Mouse (Mus musculus) limb, embryonic 13.5 days (tissue): ENCODE results near the gene Olfr127. TPM values are rescaled to one million over a fixed set of nuclear protein-coding genes. Genes with fewer than 3 reads are reported as not detected.
"Not testable (repeated sequence)": the region's sequence is repeated elsewhere in the genome, so short reads cannot be mapped to it uniquely, and the experiment has no call there.

ENCODE experiments used
- ATAC-seq: fragments of 200-750 bp; cut with Nextera tagmentation; 2 replicates; pipeline ENCODE4 v1.8.0; 2017; ENCODE audit warnings: low read depth, moderate number of reproducible peaks, moderate TSS enrichment; ENCODE audit not compliant: low FRiP score
- H3K27ac ChIP-seq: fragments of 300-500 bp; sonication (generic); 2 replicates; pipeline ENCODE4 v1.5.1; 2015; ENCODE audit warnings: inconsistent platforms, mild to moderate bottlenecking, moderate library complexity
- H3K27me3 ChIP-seq: fragments of 300-500 bp; sonication (generic); 2 replicates; pipeline ENCODE4 v1.6.1; 2015; ENCODE audit warnings: mild to moderate bottlenecking, inconsistent platforms
- H3K36me3 ChIP-seq: fragments of 300-500 bp; sonication (generic); 2 replicates; pipeline ENCODE4 v1.6.1; 2015; ENCODE audit warnings: inconsistent platforms, mild to moderate bottlenecking, moderate library complexity
- H3K4me1 ChIP-seq: fragments of 300-500 bp; sonication (generic); 2 replicates; pipeline ENCODE4 v1.6.1; 2015; ENCODE audit warnings: inconsistent platforms
- H3K4me2 ChIP-seq: fragments of 300-500 bp; sonication (generic); replicated peaks from 2 replicates; pipeline ENCODE4 v1.6.1; 2015; ENCODE audit warnings: inconsistent platforms, mild to moderate bottlenecking, moderate library complexity
- H3K4me3 ChIP-seq: fragments of 300-500 bp; sonication (generic); 2 replicates; pipeline ENCODE4 v1.5.1; 2015; ENCODE audit warnings: moderate library complexity, mild to moderate bottlenecking, inconsistent platforms
- H3K9ac ChIP-seq: fragments of 300-500 bp; sonication (generic); 2 replicates; pipeline ENCODE4 v1.6.1; 2015; ENCODE audit warnings: mild to moderate bottlenecking, inconsistent platforms
- H3K9me3 ChIP-seq: fragments of 300-500 bp; sonication (generic); 2 replicates; pipeline ENCODE4 v1.6.1; 2016; ENCODE audit warnings: inconsistent platforms
- WGBS: fragments of 180-500 bp; shearing (Covaris S2); methylation state at CpG from one replicate; pipeline ENCODE4 v1.1.7; 2015; 5-methylcytosine and 5-hydroxymethylcytosine counted together
- polyA plus RNA-seq: library from polyadenylated mRNA; unstranded; fragments of >200 nt; fragmentation: Nextera tagmentation; extraction: Ambion mirVana; gene quantifications from 2 replicates; pipeline ENCODE4 v1.2.1, GENCODE M21; 2015

Olfr127 gene
- polyA plus RNA-seq, result not detected in 2 replicates

DNA sequence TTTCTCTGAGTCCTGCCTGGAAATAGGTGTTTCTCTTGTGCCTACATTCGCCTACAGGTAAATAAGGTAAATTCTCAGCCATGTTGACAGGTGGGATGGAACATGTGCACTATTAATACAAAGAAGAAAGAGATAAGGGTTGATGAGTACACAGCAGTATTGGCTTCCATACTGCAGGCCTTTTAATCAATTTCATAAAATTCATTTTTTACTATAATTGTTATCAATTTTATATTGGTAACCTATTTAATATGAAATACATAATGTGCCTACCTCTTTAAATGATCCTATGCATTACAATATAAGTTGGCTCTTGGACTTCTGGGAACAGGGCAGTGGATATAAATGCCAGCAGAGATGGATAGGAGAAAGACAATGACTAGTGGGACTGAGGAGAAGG lies at the start of gene Olfr127:
Gene Olfr127 (plus strand): TSS at position 301 of the 400 bp plus-strand sequence.
- Histone ChIP-seq H3K27ac (no peak within 1 kb of the TSS), H3K4me2 (no peak within 1 kb of the TSS), H3K4me3 (no peak within 1 kb of the TSS), H3K9me3 (no peaks in the 10 kb centered on the region), H3K36me3 (no peaks in the 10 kb centered on the region), H3K4me1 (no peaks in the 10 kb centered on the region), H3K9ac (no peak within 1 kb of the TSS), H3K27me3 (no peaks in the 10 kb centered on the region)
- no peak for ATAC-seq
- 73% methylated on average over 1 of the region's 1 CpGs for WGBS

DNA sequence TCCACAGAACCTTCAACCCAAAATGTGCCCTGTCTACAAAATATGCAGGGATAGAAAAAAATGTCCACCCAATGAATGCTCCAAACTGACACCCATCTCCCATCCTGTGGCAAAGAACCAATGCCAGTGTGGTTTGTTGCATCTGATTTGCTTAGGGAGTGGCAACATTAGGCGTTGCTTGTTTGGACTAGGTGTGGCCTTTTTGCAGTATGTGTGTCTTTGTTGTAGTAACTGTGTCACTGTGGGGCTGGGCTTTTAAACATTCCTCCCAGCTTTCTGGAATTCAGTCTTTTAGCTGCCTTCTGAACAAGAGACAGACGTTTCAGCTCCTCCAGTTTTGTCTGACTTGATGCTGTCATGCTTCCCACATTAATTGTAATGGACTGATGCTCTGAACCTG lies 36.3 kb upstream of the Olfr127 start:
- H3K4me2 ChIP-seq, result no peak overlapping the region
- no peaks in the 10 kb centered on the region for H3K4me1 ChIP-seq
- H3K27ac ChIP-seq, result no peak overlapping the region
- H3K9ac ChIP-seq, result no peak overlapping the region
- no peaks in the 10 kb centered on the region for H3K27me3 ChIP-seq
- ATAC-seq, result no peak
- 74% methylated on average over 2 of the region's 2 CpGs for WGBS
- H3K36me3 ChIP-seq, result no peaks in the 10 kb centered on the region
- H3K4me3 ChIP-seq, result no peak overlapping the region
- peaks cover 7% of the 10 kb centered on the region; the same call in 1 of the 2 replicates for H3K9me3 ChIP-seq

DNA sequence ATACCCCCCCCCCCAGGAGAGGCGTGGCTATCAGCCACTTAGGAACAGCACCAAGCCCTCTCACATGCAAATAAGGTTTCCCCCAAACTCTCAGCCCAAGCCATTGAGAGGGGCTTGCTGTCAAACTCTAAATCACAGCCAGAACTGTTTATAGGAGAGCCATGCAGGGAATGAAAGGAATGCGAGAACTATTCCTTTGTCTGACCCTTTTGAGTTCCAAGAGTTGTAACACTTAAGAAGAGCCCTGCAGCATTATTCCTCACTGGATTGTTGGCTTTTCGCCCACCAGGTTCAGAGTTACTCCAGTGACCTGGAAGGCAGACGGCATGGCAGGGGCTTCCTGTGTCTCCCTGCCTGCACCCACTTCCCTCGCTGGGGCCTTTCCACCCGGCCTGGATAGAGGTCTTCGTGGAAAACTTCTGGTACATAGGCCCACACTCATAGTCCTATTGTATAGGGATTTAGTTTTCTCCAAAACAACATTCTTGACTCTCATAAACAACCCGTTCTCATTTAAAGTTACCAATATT lies 30.5 kb upstream of the Olfr127 start:
- ATAC-seq, result no peak
- no peak overlapping the region for H3K4me2 ChIP-seq
- H3K27ac ChIP-seq, result no peak overlapping the region
- H3K4me1 ChIP-seq, result no peaks in the 10 kb centered on the region
- WGBS, result 24% methylated on average over 8 of the region's 8 CpGs
- H3K27me3 ChIP-seq, result no peaks in the 10 kb centered on the region
- H3K9ac ChIP-seq, result no peak overlapping the region
- no peaks in the 10 kb centered on the region for H3K36me3 ChIP-seq
- no peak overlapping the region for H3K4me3 ChIP-seq
- H3K9me3 ChIP-seq, result no peaks in the 10 kb centered on the region

DNA sequence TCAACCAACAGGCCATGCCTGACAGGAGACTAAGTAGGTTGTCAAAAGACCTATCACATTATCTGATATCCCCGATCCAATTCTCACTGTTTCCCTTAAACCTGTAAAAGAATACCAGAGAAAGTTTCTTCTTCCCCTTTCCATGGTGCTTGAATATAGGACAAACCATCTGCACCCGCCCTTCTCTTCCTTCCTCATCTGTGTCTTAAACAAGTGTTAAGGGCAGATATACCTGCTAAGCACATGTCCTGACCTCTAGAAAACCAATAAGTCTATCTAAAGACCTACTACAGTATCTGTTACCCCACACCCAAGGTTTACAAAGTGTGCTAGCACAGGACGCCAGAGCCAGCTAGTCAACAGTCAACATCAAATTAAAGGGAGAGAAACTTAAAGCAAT lies 26.4 kb upstream of the Olfr127 start:
- H3K27me3 ChIP-seq, result no peaks in the 10 kb centered on the region
- H3K4me1 ChIP-seq, result no peaks in the 10 kb centered on the region
- H3K9ac ChIP-seq, result no peak overlapping the region
- no peaks in the 10 kb centered on the region for H3K9me3 ChIP-seq
- no peak overlapping the region for H3K27ac ChIP-seq
- no peak for ATAC-seq
- no peak overlapping the region for H3K4me3 ChIP-seq
- 82% methylated on average over 3 of the region's 3 CpGs for WGBS
- H3K4me2 ChIP-seq, result no peak overlapping the region
- H3K36me3 ChIP-seq, result no peaks in the 10 kb centered on the region

DNA sequence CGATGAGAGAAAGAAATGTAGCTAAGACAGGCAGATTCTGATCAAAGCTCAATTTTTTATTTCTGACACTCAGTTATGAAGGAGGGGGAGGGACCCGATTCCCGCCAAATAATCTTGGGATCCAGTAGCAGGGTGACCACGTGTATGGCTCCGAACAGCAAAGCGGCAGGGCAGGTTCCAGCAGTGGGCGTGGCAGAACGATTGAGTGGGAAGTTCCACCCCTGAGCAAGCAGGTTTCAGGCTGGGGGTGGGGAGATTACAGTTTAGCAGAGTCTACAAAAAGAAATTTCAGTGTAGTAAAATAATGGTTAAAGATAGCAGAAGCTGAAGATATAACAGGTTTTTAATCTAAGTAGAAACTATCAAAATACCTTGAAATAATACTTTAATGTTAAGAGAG lies 6.6 kb downstream of the Olfr127 start:
- H3K27me3 ChIP-seq, H3K4me1 ChIP-seq, H3K36me3 ChIP-seq, H3K9ac ChIP-seq, H3K4me3 ChIP-seq, H3K9me3 ChIP-seq, ATAC-seq, H3K4me2 ChIP-seq, H3K27ac ChIP-seq: not testable (repeated sequence)
- WGBS, result 70% methylated on average over 8 of the region's 8 CpGs

DNA sequence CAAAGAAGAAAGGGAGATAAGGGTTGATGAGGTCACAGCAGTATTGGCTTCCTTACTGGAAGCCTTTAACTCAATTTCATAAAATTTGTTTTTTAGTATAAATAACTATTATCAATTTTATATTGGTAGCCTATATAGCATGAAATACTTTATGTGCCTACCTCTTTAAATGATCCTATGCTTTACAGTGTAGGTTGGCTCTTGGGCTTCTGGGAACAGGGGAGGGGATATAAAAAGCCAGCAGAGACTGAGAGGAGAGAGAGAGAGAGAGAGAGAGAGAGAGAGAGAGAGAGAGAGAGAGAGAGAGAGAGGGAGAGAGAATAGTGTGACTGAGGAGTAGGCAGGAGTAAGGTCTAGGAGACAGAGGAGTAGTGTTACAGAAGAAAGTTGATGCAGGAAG lies 20.0 kb downstream of the Olfr127 start, which contains the start of gene Olfr128:
Gene Olfr128 (plus strand): TSS at position 301 of the 400 bp plus-strand sequence.
- no peak for ATAC-seq
- no peaks in the 10 kb centered on the region for H3K9me3 ChIP-seq
- no peak within 1 kb of the TSS for H3K4me3 ChIP-seq
- no peaks in the 10 kb centered on the region for H3K36me3 ChIP-seq
- no peaks in the 10 kb centered on the region for H3K27me3 ChIP-seq
- H3K4me1 ChIP-seq, result no peaks in the 10 kb centered on the region
- no peak within 1 kb of the TSS for H3K4me2 ChIP-seq
- no peak within 1 kb of the TSS for H3K27ac ChIP-seq
- H3K9ac ChIP-seq, result no peak within 1 kb of the TSS

DNA sequence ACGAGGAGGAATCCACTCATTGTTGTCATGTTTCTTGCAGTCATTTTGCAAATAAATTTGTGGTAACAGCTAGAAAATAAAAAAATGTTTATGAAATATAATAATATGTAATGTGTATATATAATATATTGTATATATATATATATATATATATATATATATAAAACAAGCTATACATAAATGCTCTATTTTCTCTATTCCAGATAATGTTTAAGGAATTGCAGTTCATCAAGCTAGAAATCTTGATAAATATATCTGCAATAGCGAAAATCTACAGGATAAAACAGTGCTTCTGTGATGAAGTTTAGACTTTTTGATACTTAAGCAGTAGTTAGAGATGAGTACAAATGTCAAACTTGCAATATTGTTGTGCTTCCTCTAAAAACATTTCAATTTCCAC lies 52.7 kb downstream of the Olfr127 start, which contains the start of gene Olfr761:
Gene Olfr761 (minus strand): TSS at position 101 of the 400 bp plus-strand sequence.
- no peak within 1 kb of the TSS for H3K4me3 ChIP-seq
- H3K27ac ChIP-seq, result no peak within 1 kb of the TSS
- H3K36me3 ChIP-seq, result no peaks in the 10 kb centered on the region
- H3K4me2 ChIP-seq, result no peak within 1 kb of the TSS
- no peak for ATAC-seq
- H3K9me3 ChIP-seq, result no peaks in the 10 kb centered on the region
- H3K27me3 ChIP-seq, result no peaks in the 10 kb centered on the region
- 70% methylated on average over 2 of the region's 2 CpGs for WGBS
- no peak within 1 kb of the TSS for H3K9ac ChIP-seq
- no peaks in the 10 kb centered on the region for H3K4me1 ChIP-seq

Other genes starting within 250 kb of the Olfr127 start
- not detected in 2 replicates for gene Olfr117, start 236.7 kb upstream of the Olfr127 start, polyA plus RNA-seq
- gene Olfr118, start 233.4 kb upstream of the Olfr127 start, polyA plus RNA-seq, result not detected in 2 replicates
- not detected in 2 replicates for gene Olfr119, start 203.9 kb upstream of the Olfr127 start, polyA plus RNA-seq
- gene Olfr120, start 178.6 kb upstream of the Olfr127 start, polyA plus RNA-seq, result not detected in 2 replicates
- not detected in 2 replicates for gene Olfr121, start 151.6 kb upstream of the Olfr127 start, polyA plus RNA-seq
- not detected in 2 replicates for gene Olfr122, start 131.8 kb upstream of the Olfr127 start, polyA plus RNA-seq
- not detected in 2 replicates for gene Olfr123, start 106.9 kb upstream of the Olfr127 start, polyA plus RNA-seq
- gene Olfr124, start 100.5 kb upstream of the Olfr127 start, polyA plus RNA-seq, result not detected in 2 replicates
- not detected in 2 replicates for gene Olfr125, start 67.5 kb upstream of the Olfr127 start, polyA plus RNA-seq
- not detected in 2 replicates for gene Olfr126, start 53.0 kb upstream of the Olfr127 start, polyA plus RNA-seq
- gene Olfr128, start 20.1 kb downstream of the Olfr127 start, polyA plus RNA-seq, result not detected in 2 replicates
- gene Olfr761, start 52.6 kb downstream of the Olfr127 start, polyA plus RNA-seq, result not detected in 2 replicates
- not detected in 2 replicates for gene Olfr129, start 159.6 kb downstream of the Olfr127 start, polyA plus RNA-seq
- not detected in 2 replicates for gene Olfr130, start 163.5 kb downstream of the Olfr127 start, polyA plus RNA-seq
- gene Olfr131, start 188.3 kb downstream of the Olfr127 start, polyA plus RNA-seq, result not detected in 2 replicates
- gene Olfr132, start 234.1 kb downstream of the Olfr127 start, polyA plus RNA-seq, result not detected in 2 replicates
- gene Olfr133, start 244.8 kb downstream of the Olfr127 start, polyA plus RNA-seq, result not detected in 2 replicates